Mouse (Mus musculus) MEL (cell line): ENCODE measurements at regions not wholly inside any gene's neighbourhood (a gene's known extent, or its start where the extent isn't known, plus 50 kb on each side); places are given as distances from the start of the nearest gene placed in this dataset.

Experiments
- DNase-seq: peaks from one replicate; pipeline ENCODE4 v3.0.0; 2011; ENCODE audit warnings: low read depth, low spot score
- H3K27ac ChIP-seq: 2 replicates; pipeline ENCODE4 v1.5.1; 2012; ENCODE audit warnings: low read depth, mild to moderate bottlenecking, control low read depth, low read length, moderate library complexity; ENCODE audit not compliant: control insufficient read depth
- H3K27me3 ChIP-seq, 2 experiments: fragments of 150-350 bp in 1 of 2; sonication (generic) in 1 of 2; 2 replicates each; pipeline ENCODE4 v1.6.1; 2012; ENCODE audit warnings: low read length in 2 of 2, mild to moderate bottlenecking in 2 of 2, improper control_type of control experiment in 1 of 2, moderate library complexity in 1 of 2; ENCODE audit not compliant: insufficient read depth in 2 of 2, control insufficient read depth in 1 of 2
- H3K36me3 ChIP-seq, 2 experiments: 2 replicates each; pipeline ENCODE4 v1.6.1; 2012 to 2014; ENCODE audit warnings: low read length in 2 of 2, improper control_type of control experiment in 1 of 2, inconsistent platforms in 1 of 2, mild to moderate bottlenecking in 1 of 2; ENCODE audit not compliant: insufficient read depth in 2 of 2, control insufficient read depth in 1 of 2
- H3K4me1 ChIP-seq, 2 experiments: fragments of 150-350 bp in 1 of 2; sonication (generic) in 1 of 2; 2 replicates each; pipeline ENCODE4 v1.6.1; 2012; ENCODE audit warnings: low read length in 2 of 2, improper control_type of control experiment in 1 of 2, mild to moderate bottlenecking in 1 of 2; ENCODE audit not compliant: insufficient read depth in 2 of 2, control insufficient read depth in 1 of 2
- H3K4me3 ChIP-seq, 2 experiments: fragments of 150-350 bp in 1 of 2; sonication (generic) in 1 of 2; 2 replicates each; pipeline ENCODE4 v1.5.1; 2012; ENCODE audit warnings: low read depth in 2 of 2, low read length in 2 of 2, mild to moderate bottlenecking in 2 of 2, moderate library complexity in 2 of 2, control low read depth in 1 of 2, improper control_type of control experiment in 1 of 2; ENCODE audit not compliant: control insufficient read depth in 1 of 2, insufficient read depth in 1 of 2
- H3K79me2 ChIP-seq: 2 replicates; pipeline ENCODE4 v1.6.1; 2012; ENCODE audit warnings: mild to moderate bottlenecking, low read length, moderate library complexity; ENCODE audit not compliant: control insufficient read depth, poor library complexity, insufficient read depth
- H3K9ac ChIP-seq: 2 replicates; pipeline ENCODE4 v1.6.1; 2012; ENCODE audit warnings: low read depth, mild to moderate bottlenecking, control low read depth, low read length, moderate library complexity; ENCODE audit not compliant: control insufficient read depth, poor library complexity, severe bottlenecking
- H3K9me3 ChIP-seq: fragments of 150-350 bp; sonication (generic); replicated peaks from 2 replicates; pipeline ENCODE4 v1.6.1; 2012; ENCODE audit warnings: mild to moderate bottlenecking, low read length, improper control_type of control experiment, moderate library complexity; ENCODE audit not compliant: insufficient read depth
- BHLHE40 ChIP-seq: IDR thresholded peaks from 2 replicates; pipeline ENCODE4 v1.6.1; 2012; ENCODE audit warnings: low read depth, mild to moderate bottlenecking, inconsistent platforms, low read length, improper control_type of control experiment, borderline replicate concordance
- CHD1 ChIP-seq: IDR thresholded peaks from 2 replicates; pipeline ENCODE4 v1.6.1; 2012; ENCODE audit warnings: low read depth, mild to moderate bottlenecking, inconsistent platforms, low read length, improper control_type of control experiment
- CHD2 ChIP-seq: IDR thresholded peaks from 2 replicates; pipeline ENCODE4 v1.6.1; 2011; ENCODE audit warnings: low read length, improper control_type of control experiment
- CTCF ChIP-seq, 3 experiments: IDR thresholded peaks in 2 of 3; conservative IDR thresholded peaks in 1 of 3; 2 replicates each; pipeline ENCODE4 v1.5.1; 2011 to 2012; ENCODE audit warnings: low read length in 3 of 3, low read depth in 2 of 3, mild to moderate bottlenecking in 2 of 3, improper control_type of control experiment in 1 of 3, inconsistent platforms in 1 of 3, mixed read lengths in 1 of 3, moderate library complexity in 1 of 3; ENCODE audit not compliant: control insufficient read depth in 1 of 3, insufficient read depth in 1 of 3, poor library complexity in 1 of 3, severe bottlenecking in 1 of 3
- ELF1 ChIP-seq: IDR thresholded peaks from 2 replicates; pipeline ENCODE4 v1.6.1; 2014; ENCODE audit warnings: low read depth, mild to moderate bottlenecking, inconsistent platforms, low read length, improper control_type of control experiment, moderate library complexity
- GABPA ChIP-seq: IDR thresholded peaks from 2 replicates; pipeline ENCODE4 v1.6.1; 2012; ENCODE audit warnings: low read depth, mild to moderate bottlenecking, inconsistent platforms, low read length, improper control_type of control experiment, moderate library complexity
- GATA1 ChIP-seq: IDR thresholded peaks from 2 replicates; pipeline ENCODE4 v1.6.1; 2011; ENCODE audit warnings: low read depth, low read length, improper control_type of control experiment
- JUND ChIP-seq: IDR thresholded peaks from 2 replicates; pipeline ENCODE4 v1.6.1; 2011; ENCODE audit warnings: low read depth, mild to moderate bottlenecking, improper control_type of control experiment, low read length
- KAT2A ChIP-seq: conservative IDR thresholded peaks from 2 replicates; pipeline ENCODE4 v1.6.1; 2012; ENCODE audit warnings: low read depth, low read length, improper control_type of control experiment, inconsistent platforms
- MAX ChIP-seq: IDR thresholded peaks from 2 replicates; pipeline ENCODE4 v1.6.1; 2011; ENCODE audit warnings: low read length, improper control_type of control experiment
- MAZ ChIP-seq: IDR thresholded peaks from 2 replicates; pipeline ENCODE4 v1.6.1; 2012; ENCODE audit warnings: low read depth, mild to moderate bottlenecking, inconsistent platforms, low read length, improper control_type of control experiment
- MEF2A ChIP-seq: IDR thresholded peaks from 2 replicates; pipeline ENCODE4 v1.6.1; 2014; ENCODE audit warnings: low read depth, mild to moderate bottlenecking, inconsistent platforms, low read length, improper control_type of control experiment; ENCODE audit not compliant: poor library complexity, insufficient replicate concordance, severe bottlenecking; ENCODE audit errors: extremely low read depth
- MXI1 ChIP-seq: IDR thresholded peaks from 2 replicates; pipeline ENCODE4 v1.6.1; 2011; ENCODE audit warnings: mild to moderate bottlenecking, low read depth, low read length, improper control_type of control experiment
- MYB ChIP-seq: IDR thresholded peaks from 2 replicates; pipeline ENCODE4 v1.6.1; 2011; ENCODE audit warnings: mild to moderate bottlenecking, low read depth, low read length, improper control_type of control experiment
- MYC ChIP-seq: IDR thresholded peaks from 2 replicates; pipeline ENCODE4 v1.6.1; 2011; ENCODE audit warnings: low read depth, mild to moderate bottlenecking, low read length, improper control_type of control experiment, moderate library complexity
- NELFE ChIP-seq: IDR thresholded peaks from 2 replicates; pipeline ENCODE4 v1.6.1; 2011; ENCODE audit warnings: low read depth, low read length, improper control_type of control experiment
- NRF1 ChIP-seq: IDR thresholded peaks from 2 replicates; pipeline ENCODE4 v1.6.1; 2014; ENCODE audit warnings: low read depth, mild to moderate bottlenecking, inconsistent platforms, low read length, improper control_type of control experiment, moderate library complexity; ENCODE audit not compliant: poor library complexity, insufficient read depth, severe bottlenecking
- POLR2A ChIP-seq, 2 experiments: IDR thresholded peaks; 2 replicates each; pipeline ENCODE4 v1.6.1; 2011 to 2012; ENCODE audit warnings: low read length in 2 of 2, mild to moderate bottlenecking in 2 of 2, control low read depth in 1 of 2, improper control_type of control experiment in 1 of 2, low read depth in 1 of 2, moderate library complexity in 1 of 2; ENCODE audit not compliant: control insufficient read depth in 1 of 2, insufficient read depth in 1 of 2, poor library complexity in 1 of 2
- POLR2AphosphoS2 ChIP-seq: IDR thresholded peaks from 2 replicates; pipeline ENCODE4 v1.6.1; 2011; ENCODE audit warnings: low read length, improper control_type of control experiment
- POLR2AphosphoS5 ChIP-seq: IDR thresholded peaks from 2 replicates; pipeline ENCODE4 v1.6.1; 2012; ENCODE audit warnings: low read depth, borderline replicate concordance, mild to moderate bottlenecking, inconsistent platforms, low read length, moderate library complexity, mixed read lengths
- RAD21 ChIP-seq: IDR thresholded peaks from 2 replicates; pipeline ENCODE4 v1.6.1; 2011; ENCODE audit warnings: mild to moderate bottlenecking, low read depth, low read length, improper control_type of control experiment
- SIN3A ChIP-seq: IDR thresholded peaks from 2 replicates; pipeline ENCODE4 v1.6.1; 2012; ENCODE audit warnings: low read length, improper control_type of control experiment, inconsistent platforms
- SMC3 ChIP-seq: IDR thresholded peaks from 2 replicates; pipeline ENCODE4 v1.6.1; 2011; ENCODE audit warnings: low read depth, low read length, improper control_type of control experiment
- TBP ChIP-seq: IDR thresholded peaks from 2 replicates; pipeline ENCODE4 v1.8.0; 2011; ENCODE audit warnings: low read depth, low read length, improper control_type of control experiment
- TCF12 ChIP-seq: IDR thresholded peaks from 2 replicates; pipeline ENCODE4 v1.6.1; 2014; ENCODE audit warnings: low read depth, mild to moderate bottlenecking, inconsistent platforms, low read length, improper control_type of control experiment, moderate library complexity
- USF1 ChIP-seq: IDR thresholded peaks from 2 replicates; pipeline ENCODE4 v1.6.1; 2014; ENCODE audit warnings: low read depth, mild to moderate bottlenecking, inconsistent platforms, low read length, improper control_type of control experiment, moderate library complexity
- ZC3H11A ChIP-seq: IDR thresholded peaks from 2 replicates; pipeline ENCODE4 v1.6.1; 2012; ENCODE audit warnings: low read depth, mild to moderate bottlenecking, inconsistent platforms, low read length, improper control_type of control experiment
- ZMIZ1 ChIP-seq: IDR thresholded peaks from 2 replicates; pipeline ENCODE4 v1.6.1; 2012; ENCODE audit warnings: low read depth, mild to moderate bottlenecking, inconsistent platforms, low read length, improper control_type of control experiment, moderate library complexity
- ZNF384 ChIP-seq: IDR thresholded peaks from 2 replicates; pipeline ENCODE4 v1.6.1; 2012; ENCODE audit warnings: low read depth, mild to moderate bottlenecking, inconsistent platforms, low read length, improper control_type of control experiment

- TF ChIP-seq CHD1, result no peak
These were observed 143.9 kb downstream of the Ttc32 start (continued) for GRCm38 (mm10) chr12:9173680-9174079.

- no peaks in the 10 kb centered on the region for H3K36me3 ChIP-seq
- no peak overlapping the region for H3K27ac ChIP-seq
- no peaks in the 10 kb centered on the region for H3K4me1 ChIP-seq
- H3K27me3 ChIP-seq, result no peaks in the 10 kb centered on the region
- TF ChIP-seq USF1, result no peak
- no peak for TF ChIP-seq MAZ
- no peak for TF ChIP-seq POLR2AphosphoS2
- no peak for TF ChIP-seq GATA1
- TF ChIP-seq POLR2A (IDR thresholded peaks at IDR 0.05; ENCODE audit: control insufficient read depth in 1 of 2, insufficient read depth in 1 of 2, low read depth in 1 of 2, low read length in 2 of 2, poor library complexity in 1 of 2), result no peak
- TF ChIP-seq MXI1, result no peak
- TF ChIP-seq ZC3H11A, result no peak
- no peak for TF ChIP-seq POLR2AphosphoS5
- TF ChIP-seq TCF12, result no peak
- TF ChIP-seq CHD1, result no peak
- no peak for TF ChIP-seq SMC3
- no peak for TF ChIP-seq RAD21
- no peak for TF ChIP-seq MEF2A
- TF ChIP-seq MYB, result no peak
- H3K9ac ChIP-seq, result no peak overlapping the region
- no peaks in the 10 kb centered on the region for H3K9me3 ChIP-seq
- no peaks in the 10 kb centered on the region for H3K79me2 ChIP-seq
- no peak for DNase-seq
- H3K4me3 ChIP-seq, result no peak overlapping the region
These were observed 144.5 kb downstream of the Ttc32 start for GRCm38 (mm10) chr12:9174327-9174726.

DNA sequence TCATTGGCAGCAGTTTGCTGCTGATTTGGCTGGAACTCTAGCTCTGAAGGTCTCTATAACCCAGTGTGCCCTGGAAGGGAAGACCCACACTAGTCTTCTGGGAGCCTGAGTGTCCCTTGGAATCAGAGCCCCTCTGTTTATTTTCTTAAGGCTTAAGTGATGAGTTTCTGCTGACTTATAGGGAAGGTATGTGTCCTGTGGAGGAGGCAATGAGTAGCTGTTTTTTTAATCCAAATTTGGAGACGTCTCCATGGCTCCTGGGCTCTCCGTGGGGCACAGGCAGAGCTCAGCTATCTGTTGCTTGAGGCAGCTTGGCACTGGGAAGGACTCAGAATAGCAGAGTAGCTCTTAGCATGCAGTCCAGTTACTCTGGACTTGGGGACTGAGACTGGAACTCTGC lies 146.4 kb downstream of the Ttc32 start:
- TF ChIP-seq ZNF384, result no peak
- TF ChIP-seq SIN3A, result no peak
- TF ChIP-seq ELF1, result no peak
- TF ChIP-seq CHD2, result no peak
- no peak for TF ChIP-seq GABPA
- no peak for TF ChIP-seq NELFE
- TF ChIP-seq JUND, result no peak
- TF ChIP-seq NRF1, result no peak
- no peak for TF ChIP-seq MYC
- TF ChIP-seq TBP, result no peak
- TF ChIP-seq SMC3, result no peak
- no peak for TF ChIP-seq CTCF (IDR thresholded peaks at IDR 0.05 in 2 of 3, conservative IDR thresholded peaks at IDR 0.05 in 1 of 3; ENCODE audit: control insufficient read depth in 1 of 3, insufficient read depth in 1 of 3, low read depth in 2 of 3, low read length in 3 of 3, poor library complexity in 1 of 3, severe bottlenecking in 1 of 3)
- no peak for TF ChIP-seq KAT2A
- no peak for TF ChIP-seq BHLHE40
- TF ChIP-seq MAX, result no peak
- no peak for TF ChIP-seq MEF2A
- TF ChIP-seq ZMIZ1, result no peak
- Histone ChIP-seq H3K4me1 (no peaks in the 10 kb centered on the region), H3K27ac (no peak overlapping the region), H3K4me3 (no peak overlapping the region), H3K9me3 (no peaks in the 10 kb centered on the region), H3K27me3 (no peaks in the 10 kb centered on the region), H3K9ac (no peak overlapping the region), H3K36me3 (no peaks in the 10 kb centered on the region), H3K79me2 (no peaks in the 10 kb centered on the region)
- no peak for DNase-seq
